Mouse (Mus musculus) embryo, embryonic 11.5 days (tissue): ENCODE measurements at regions not wholly inside any gene's neighbourhood (a gene's known extent, or its start where the extent isn't known, plus 50 kb on each side); places are given as distances from the start of the nearest gene placed in this dataset.

Source experiments
- DNase-seq: peaks from one replicate; pipeline ENCODE4 v3.0.0-alpha.2; 2012; ENCODE audit warnings: low read depth, low spot score

DNA sequence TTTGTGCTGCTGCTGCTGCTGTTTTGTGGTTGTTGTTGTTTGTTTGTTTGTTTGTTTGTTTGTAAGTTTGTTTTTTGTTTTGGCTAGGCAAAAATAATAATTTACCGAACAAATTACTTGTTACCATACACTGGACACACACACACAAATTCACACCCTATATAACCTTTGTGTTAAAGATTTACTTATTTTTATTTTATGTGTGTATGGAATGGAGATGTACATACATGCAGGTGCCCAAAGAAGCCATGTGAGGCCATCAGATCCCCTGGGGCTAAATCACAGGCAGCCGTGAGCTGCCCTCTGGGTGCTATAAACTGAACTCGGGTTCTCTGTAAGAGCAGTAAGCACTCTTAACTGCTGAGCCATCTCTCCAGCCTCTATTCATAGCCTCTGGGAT lies 56.0 kb downstream of the Pttg1 start:
- DNase-seq = no peak

DNA sequence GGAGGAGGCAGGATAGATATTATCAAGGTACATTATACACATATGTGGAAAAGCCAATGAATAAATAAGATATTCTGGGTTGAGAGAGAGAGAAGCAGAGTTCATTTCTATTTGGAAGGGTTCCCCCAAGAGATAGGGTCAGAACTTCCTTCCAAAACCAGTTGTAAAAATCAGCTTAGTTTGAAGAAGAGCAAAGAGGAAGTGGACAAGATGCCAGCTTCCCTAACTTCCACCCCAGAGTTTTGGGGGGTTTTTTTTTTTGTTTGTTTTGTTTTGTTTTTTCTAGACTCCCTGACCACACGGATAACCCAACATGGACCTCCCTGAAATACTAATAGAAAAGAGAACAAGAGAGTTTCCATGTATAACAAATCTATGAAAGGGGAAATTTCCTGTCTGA lies 57.7 kb downstream of the Pttg1 start:
- DNase-seq = no peak

DNA sequence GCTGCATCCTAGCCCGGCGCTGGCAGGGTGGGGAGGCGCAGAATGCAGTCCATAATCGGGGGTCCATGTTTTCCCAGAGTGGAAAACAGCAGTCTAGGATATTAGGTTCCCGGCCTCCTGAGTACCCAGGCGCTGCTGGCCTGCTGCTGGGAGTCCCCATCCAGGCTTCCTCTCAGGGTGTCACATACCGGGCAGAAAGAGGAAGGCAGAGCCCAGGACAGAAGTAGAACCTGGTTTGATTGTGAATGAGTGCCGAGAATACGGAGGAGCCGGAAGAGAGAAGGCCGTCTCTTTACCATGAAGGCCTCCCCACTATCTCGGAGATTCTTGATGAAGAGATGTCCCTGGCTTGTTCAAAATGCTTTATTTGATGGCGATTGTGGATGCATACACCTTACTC lies 64.2 kb downstream of the Pttg1 start:
- DNase-seq = no peak

DNA sequence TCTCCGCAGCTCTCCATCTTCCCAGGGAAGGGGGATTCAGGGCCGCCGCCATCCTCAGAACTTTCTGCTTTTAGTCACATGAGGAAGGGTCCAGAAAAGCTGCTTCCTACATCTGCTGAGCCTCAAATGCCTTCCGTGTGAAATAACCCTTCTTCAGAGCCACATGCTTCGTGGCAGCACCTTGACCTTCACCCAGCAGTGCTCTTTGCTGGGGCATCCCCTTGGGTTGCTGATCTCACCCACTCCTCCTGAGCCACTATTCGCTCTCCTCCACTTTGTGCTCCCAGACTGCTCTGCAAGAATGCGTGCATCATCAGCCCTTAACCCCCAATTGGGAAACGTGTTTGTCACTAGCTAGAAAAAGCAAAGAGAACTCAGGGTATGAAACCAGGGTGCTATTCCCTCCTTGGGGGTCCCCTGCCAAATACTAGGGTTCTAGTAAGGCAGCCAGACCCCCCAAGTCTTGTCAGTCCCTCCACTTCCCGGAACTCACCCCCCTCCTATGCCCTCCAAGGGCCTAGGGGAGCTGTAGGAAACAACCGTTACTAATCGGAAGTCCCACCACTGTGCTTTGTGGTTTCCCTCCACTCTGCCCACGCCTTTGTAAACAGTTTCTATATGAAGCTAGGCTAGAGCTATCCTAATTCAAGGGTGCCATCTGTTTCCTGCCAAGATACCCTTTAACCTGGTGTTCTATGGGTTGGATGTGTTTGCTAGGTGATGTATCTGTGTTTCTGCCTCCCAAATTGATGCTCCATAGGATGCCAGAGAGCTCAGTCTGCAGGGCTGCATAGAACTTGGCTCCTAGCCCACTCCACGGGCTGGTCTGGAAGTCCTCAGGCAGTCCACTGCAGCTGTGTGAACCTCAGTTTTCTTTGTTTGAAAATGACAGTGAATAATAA lies 67.4 kb downstream of the Pttg1 start:
- DNase-seq = no peak

DNA sequence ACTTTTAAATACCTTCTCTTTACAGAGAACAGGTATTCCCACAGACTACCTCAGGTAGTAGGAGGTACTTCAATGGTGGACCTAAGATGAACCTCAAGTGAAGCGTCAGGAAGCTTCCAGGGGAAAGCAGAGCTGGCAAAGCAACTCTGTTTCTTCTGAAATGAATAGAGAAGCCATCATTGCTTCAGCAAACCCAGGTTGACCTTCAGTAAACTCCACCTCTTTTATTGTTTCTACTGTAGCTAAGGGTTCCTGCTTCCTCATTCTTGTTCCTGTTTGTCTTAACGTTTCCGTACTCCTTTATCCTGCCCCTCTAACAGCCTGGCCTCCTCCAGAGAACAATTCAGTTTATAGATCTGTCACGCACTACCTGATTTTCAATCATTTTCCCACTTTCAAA lies 72.4 kb downstream of the Pttg1 start:
- DNase-seq = no peak

DNA sequence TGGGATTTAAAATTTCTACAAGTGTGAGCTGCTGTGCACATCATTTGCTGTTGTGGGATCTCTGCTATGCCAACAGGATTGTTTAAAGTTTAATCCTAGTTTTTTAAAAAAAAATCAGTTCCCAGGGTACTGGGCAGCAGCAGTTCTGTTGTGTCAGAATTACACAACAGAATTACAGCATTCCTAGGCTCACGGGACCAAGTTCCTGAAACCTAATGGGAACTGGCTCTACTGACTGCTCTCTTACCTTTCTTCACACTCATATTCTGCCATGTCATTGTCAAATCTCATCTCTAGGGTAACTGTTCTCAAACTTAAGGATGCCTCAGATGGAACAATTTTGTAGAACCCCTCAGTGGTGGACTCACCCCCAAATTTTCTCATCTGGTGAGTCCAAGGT lies 73.0 kb downstream of the Pttg1 start:
- DNase-seq = no peak

DNA sequence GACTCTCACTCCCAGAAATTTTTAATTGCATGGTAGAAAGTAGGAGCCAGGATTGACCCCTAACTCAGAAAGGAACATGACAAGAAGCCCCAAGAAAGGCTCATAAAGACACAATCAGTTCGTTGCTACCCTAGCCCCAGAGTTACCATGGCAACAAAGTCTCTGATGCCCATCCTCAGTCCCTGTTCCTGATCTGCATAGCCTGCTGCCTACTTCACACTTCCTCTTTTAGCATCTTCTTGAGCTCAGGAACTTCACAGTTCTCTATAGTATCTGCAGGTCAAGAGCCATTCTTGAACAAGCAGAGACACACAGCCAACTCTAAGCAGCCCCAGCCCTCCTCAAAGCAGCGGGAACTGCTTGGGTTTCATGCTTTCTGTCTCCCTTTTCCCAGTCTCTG lies 74.2 kb downstream of the Pttg1 start:
- DNase-seq = no peak

DNA sequence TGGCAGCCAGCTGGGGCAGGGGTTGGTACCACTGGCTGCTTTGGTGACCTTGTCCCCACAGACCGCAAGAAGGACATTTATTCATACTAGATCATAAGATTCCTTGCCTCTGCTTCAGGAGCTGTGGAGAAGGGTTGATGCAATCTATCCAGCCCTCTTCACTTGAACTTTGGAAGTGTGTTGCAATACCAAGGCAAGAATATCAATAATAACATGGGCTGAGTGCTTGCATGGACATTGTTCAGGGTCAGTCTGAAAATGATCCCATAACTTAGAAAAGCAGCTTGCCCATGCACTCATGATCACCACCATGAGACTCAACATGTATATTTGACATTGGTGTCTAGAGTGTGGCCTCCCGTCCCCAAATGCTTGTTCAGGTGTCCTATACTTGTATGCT lies 74.7 kb downstream of the Pttg1 start:
- no peak for DNase-seq

DNA sequence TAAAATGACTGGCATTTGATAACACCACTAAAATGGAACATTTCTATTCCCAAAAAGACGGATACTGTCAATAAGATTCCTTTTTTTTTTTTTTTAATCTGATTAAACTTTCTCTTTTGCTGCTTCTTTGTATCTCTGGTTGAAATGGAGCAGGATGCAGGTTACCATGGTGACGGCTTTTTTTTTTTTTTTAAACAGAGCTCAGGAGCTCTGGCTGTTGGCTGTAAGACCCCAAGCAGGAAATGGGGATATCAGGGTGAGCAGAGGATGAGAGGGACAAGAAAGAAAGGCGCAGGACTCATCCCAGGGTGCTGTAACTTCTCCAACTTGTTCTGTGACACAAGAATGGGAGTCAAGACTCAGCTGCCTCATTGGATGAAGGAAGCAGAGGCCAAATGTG lies 75.8 kb downstream of the Pttg1 start:
- DNase-seq = no peak

DNA sequence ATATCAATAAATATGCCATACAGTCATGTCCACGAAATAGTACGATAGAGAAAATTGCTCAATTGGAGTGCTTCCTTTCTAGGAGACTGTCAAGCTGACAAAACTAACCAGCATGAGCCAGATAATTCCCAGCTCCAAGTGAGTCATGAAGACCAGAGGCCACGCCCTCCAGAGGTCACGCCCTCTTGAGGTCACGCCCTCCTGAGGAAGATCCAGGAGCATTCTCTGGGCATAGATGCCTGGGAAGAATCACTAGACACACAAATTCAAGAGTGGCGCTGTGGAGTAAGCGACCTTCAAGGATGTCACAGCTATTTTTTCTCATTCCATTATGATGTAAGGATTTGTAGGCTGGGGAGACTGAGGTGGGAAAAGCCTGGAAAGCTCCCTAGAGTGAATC lies 76.5 kb downstream of the Pttg1 start:
- no peak for DNase-seq

DNA sequence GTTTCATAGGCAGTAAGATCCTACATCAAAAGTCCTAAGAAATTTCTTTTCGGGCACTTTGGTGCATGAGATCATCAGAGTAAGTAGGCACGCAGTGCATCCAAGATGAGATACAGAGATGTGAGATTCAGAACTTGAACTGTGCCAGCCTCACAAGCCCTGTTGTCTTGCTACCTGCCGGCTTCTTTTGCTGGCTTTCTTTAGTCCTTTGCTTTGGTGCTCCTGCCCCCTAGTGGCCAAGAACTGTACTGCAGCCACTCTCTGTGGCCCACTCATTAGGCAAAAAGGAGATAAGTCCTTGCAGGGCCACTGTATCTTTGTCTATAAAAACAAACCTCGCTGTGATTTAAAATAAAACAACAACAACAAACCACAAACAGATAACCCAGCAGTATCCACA lies 77.5 kb downstream of the Pttg1 start:
- DNase-seq = peak; percentile 40

DNA sequence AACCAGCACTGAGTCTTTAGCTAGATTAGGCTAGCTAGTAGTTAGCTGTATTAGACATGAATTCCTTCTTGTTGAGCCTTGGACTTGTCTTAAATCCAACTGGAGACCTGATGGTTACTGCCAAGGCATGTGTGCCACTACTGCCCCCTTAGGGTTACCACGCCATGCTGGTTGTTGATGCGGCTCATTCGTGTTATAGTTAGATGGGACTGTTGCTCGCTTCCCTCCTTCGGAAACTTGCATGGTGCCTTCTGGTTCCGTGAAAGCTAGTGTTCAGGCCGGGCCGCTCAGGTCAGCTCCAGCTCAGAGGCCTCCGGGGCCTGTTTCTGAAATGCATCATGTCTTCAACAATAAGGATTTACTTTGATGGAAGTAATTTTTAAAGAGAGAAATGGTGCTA lies 79.6 kb downstream of the Pttg1 start:
- no peak for DNase-seq

DNA sequence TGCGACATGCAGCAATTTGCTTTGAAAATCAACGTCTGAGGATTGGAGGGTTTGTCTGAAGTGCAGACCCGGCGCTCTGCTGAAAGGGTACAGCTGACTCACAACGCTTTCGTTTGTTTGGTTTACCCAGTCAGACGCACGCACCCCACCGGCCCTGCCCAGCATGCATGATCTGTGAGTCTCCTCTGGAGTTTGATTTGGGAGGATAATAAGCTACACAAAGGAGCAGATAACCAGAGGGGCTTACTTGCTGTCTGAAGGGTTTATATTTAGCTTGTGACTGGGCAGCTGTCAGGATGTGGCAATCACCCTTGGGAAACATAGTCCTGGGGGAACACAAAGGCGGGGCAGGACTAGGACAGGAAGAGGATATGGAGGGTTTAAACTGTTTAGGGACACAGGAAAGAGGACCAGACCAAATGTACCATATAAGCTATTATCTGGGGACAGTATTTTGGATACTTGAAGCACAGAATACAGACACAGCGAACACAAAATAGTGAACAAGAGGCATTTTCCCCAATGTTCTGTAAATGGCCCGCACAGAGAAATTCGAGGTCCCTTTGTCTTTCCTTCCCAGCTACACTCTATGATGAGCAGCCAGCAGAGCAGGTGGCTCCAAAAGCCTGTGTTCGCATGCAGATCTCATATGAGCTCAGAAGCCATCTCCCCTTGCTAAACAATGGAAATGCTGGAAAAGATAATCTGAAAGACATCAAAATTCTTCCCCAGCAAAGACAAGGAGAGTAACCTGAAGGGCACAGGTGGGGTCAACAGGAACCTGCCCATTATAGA lies 81.1 kb downstream of the Pttg1 start:
- no peak for DNase-seq

DNA sequence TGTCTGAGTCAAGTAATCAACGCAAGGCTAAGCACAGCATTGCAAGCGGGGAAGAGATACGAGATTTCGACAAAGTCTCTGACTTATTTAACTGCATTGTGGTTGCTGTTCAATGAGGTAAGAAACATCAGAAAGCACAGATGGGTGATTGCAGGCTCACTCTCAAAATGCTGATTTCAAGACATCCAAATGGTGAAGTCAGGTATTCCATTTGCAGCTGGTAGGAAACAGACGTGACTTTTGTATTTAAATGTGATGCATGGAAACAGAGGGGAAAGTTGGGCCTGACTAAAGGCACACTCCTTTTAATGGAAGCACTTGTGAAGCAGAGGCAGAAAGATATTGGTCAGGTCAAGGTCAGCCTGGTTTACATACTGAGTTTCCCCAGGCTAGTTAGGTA lies 82.5 kb downstream of the Pttg1 start:
- DNase-seq = no peak

DNA sequence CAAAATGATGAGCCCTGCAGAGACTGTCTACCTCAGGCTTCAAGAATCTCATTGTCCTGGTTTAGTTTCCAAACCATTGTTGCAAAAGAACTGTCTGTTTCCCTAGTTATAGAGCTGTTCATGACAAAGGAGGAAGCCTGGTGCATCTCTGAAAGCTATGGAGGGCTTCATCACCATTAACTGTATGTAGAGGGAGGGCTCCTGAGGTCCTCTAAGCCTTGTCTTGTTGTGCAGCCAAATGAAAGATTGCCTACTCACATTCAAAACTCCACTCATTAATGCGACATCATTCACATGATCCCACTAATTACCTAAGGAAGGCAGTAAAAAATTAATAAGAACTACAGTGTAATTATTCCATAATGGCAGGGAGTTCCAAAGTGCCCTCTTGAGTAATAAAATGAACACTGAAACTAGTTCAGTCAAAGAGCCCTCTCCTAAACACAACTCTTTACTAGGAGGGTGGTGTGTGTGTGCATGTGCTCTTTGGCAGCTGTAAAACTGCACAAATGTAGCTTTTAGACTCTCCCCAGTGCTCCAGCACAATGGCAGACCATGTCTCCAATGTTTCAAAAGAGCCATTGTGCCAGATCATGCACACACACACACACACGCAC lies 87.6 kb downstream of the Pttg1 start:
- DNase-seq = no peak

DNA sequence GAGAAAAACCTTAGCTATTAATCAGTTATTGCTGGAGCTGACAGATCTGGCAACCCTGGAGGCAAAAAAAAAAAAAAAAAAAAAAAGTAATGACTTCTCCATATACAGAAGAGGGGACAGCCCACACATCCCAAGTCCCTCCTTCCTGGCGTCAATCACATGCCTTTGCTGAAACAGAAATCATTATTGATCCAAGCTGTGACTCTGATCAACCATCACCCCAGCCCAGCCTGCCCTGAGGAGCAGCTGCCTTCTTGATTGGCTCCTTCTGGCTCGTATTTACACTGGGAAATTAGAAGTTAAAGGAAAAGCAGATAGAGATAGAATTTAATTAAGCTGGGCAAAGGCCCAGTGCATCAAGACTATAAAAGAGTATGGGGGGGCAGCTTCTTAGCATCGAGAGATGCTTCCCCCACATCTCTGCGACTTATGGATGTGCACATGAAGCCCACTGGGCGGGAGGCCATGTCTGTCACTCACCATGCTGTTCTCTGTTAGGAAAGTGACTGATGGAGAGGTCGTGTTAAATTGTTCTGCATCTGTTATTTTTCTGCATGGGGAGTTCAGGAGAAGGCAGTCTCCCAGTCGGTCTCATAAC lies 90.3 kb downstream of the Pttg1 start:
- DNase-seq = no peak

DNA sequence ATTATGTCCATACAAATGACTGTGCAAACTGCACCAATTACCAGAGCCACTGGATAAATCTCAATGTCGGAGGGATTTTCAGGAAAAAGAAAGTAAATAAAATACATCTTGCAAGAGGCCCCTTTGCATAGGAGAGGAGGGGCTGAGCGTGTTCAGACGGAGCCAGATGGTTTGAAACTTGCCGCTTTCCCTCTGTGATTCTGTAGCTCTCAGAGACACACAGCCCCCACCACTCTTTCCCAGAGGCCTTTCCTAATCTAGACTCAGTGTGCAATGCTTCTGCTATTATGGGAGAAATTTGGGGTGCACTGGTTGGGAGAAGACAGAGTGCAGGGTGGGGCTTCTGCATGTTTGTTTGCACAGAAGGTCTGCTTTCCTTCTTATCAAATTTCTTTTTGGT lies 92.5 kb downstream of the Pttg1 start:
- no peak for DNase-seq

DNA sequence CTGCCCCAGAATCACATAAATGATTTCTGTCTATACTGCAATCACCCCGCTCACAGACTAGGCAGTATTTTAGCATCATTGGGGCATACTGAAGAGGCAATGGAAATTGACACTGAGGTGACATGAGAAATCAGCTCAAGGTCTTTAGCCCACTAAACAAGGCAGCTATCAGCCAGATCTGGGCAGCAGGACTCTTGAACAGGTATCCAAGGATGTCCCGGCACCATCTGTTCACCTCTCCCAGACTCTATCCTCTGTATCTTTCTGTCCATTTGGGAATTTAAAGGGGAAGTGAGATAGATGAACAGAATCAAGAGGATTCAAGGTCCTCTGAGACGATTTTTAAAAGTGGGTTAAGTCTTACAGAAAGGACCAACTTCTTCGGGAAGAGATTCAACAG lies 112.1 kb downstream of the Pttg1 start:
- no peak for DNase-seq
